Mouse (Mus musculus) frontal cortex, postnatal 36 days (tissue): ENCODE measurements around the gene Erbb3.

ENCODE experiments used
- DNase-seq, 2 experiments: peaks; one replicate each; pipeline ENCODE4 v3.0.0; 2022; ENCODE audit warnings: low spot score in 2 of 2

Erbb3 gene

GRCm38 (mm10) chr10:128612433-128613153 is 23.1 kb upstream of the Erbb3 start:
- DNase-seq: peak; percentile 72 to 82

GRCm38 (mm10) chr10:128606483-128606882 is 17.0 kb upstream of the Erbb3 start:
- DNase-seq: no peak

GRCm38 (mm10) chr10:128602470-128603128 is 13.1 kb upstream of the Erbb3 start:
- no peak for DNase-seq

- no peak for DNase-seq
These were observed 12.0 kb upstream of the Erbb3 start for GRCm38 (mm10) chr10:128601499-128601898.

GRCm38 (mm10) chr10:128598476-128598875 is 9.0 kb upstream of the Erbb3 start:
- no peak for DNase-seq

GRCm38 (mm10) chr10:128592797-128593196 is 3.3 kb upstream of the Erbb3 start:
- DNase-seq: no peak

GRCm38 (mm10) chr10:128591436-128591835 is 2.0 kb upstream of the Erbb3 start:
- no peak for DNase-seq

GRCm38 (mm10) chr10:128590193-128590690 is 790 bp upstream of the Erbb3 start:
- DNase-seq: no peak

GRCm38 (mm10) chr10:128588775-128589463 is 533 bp downstream of the Erbb3 start:
- DNase-seq: no peak

- no peak for DNase-seq
These were observed 1.3 kb downstream of the Erbb3 start for GRCm38 (mm10) chr10:128588136-128588535.

- no peak for DNase-seq
These were observed 1.8 kb downstream of the Erbb3 start for GRCm38 (mm10) chr10:128587697-128588096.

- DNase-seq: no peak
These were observed 2.3 kb downstream of the Erbb3 start for GRCm38 (mm10) chr10:128587120-128587519.

- DNase-seq: no peak
These were observed 2.9 kb downstream of the Erbb3 start for GRCm38 (mm10) chr10:128586546-128586945.

- no peak for DNase-seq
These were observed 5.1 kb downstream of the Erbb3 start for GRCm38 (mm10) chr10:128584386-128584785.

- no peak for DNase-seq
These were observed 5.8 kb downstream of the Erbb3 start for GRCm38 (mm10) chr10:128583644-128584043.

- no peak for DNase-seq
These were observed 9.7 kb downstream of the Erbb3 start for GRCm38 (mm10) chr10:128579731-128580130.

GRCm38 (mm10) chr10:128579298-128579697 is 10.2 kb downstream of the Erbb3 start:
- no peak for DNase-seq

- DNase-seq: no peak
These were observed 11.1 kb downstream of the Erbb3 start for GRCm38 (mm10) chr10:128578330-128578729.

- no peak for DNase-seq
These were observed 14.4 kb downstream of the Erbb3 start for GRCm38 (mm10) chr10:128575063-128575462.

GRCm38 (mm10) chr10:128565788-128566531 is 23.5 kb downstream of the Erbb3 start, which contains the start of gene Pa2g4:
TSS of gene Pa2g4 (minus strand) at chr10:128565987.
- peak; percentile 99 for DNase-seq

GRCm38 (mm10) chr10:128565206-128565787 is 24.2 kb downstream of the Erbb3 start:
- DNase-seq: peak in 1 of 2 experiments; percentile 45
